Mouse (Mus musculus): ENCODE data around the gene Gm20458. TPM values are rescaled to one million over a fixed set of nuclear protein-coding genes. Genes with fewer than 3 reads are reported as not detected.

Gene Gm20458
- total and polyA plus RNA-seq, 2 experiments from 2014 or later = 6.9 to 15.0 TPM

DNA sequence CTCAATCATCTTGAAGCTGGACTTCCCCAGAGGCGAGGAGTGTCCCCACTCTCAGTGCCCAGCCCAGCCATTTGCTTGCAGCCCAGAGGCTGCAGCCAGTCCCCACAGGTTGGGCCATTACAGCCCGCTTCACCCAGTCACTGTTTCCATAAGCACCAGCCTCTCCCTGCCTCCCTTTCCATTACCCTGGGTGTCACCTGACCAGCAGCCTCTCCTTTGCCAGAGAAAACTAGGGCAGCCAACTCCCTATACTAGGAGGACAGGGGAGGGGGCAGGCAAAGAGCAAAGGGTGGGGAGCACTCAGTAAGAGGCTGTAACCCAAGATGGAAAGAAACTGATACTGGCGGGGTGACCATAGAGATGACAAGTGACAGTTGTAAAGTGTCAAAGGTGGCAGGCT lies 23.8 kb upstream of the Gm20458 start:
- Histone ChIP-seq H3K9ac (replicated peaks; ENCODE audit: low read length, poor library complexity, severe bottlenecking) (no peak overlapping the region), H3K9me3 (ENCODE audit: low read length) (no peaks in the 10 kb centered on the region), H3K4me3 (ENCODE audit: low read depth, low read length) (no peak overlapping the region), H3K27ac (ENCODE audit: low read depth, low read length) (peak overlapping the region; percentile 32; the same call in 1 of the 2 replicates), H3K36me3 (ENCODE audit: insufficient read depth, low read length) (no peaks in the 10 kb centered on the region), H3K4me1 (ENCODE audit: insufficient read depth, low read length) (0 out of 2 replicates have a peak, but pooled peaks cover 3% of the 10 kb centered on the region), H3K4me2 (ENCODE audit: low read depth, low read length, poor library complexity, severe bottlenecking) (no peak overlapping the region), H3K27me3 (ENCODE audit: insufficient read depth, low read length) (peaks cover 9% of the 10 kb centered on the region; the same call in 1 of the 2 replicates)
- no peak for TF ChIP-seq CTCF (IDR thresholded peaks at IDR 0.05)
- WGBS = 49% methylated on average over 3 of the region's 3 CpGs
- no peak for ATAC-seq (ENCODE audit: low FRiP score)
- DNase-seq (ENCODE audit: low spot score) = no peak

DNA sequence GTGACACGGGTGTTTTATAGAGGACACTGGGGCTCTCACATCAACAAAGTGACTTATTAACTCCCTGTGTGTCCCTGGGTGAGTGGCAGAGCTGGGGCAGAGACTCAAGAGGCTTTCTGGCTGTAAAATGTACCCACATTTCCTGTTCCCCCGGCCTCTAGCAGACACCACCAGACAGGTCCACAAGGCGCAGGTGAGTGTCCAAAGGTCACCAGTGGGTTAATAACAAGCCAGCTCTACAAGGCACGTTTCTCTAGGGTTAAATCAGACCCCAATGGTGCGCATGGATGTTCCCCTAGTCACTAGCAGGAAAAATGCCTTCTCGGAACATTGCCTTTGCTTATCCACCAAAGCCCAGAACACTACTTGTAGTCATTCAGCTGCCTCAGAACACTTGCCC lies 23.1 kb upstream of the Gm20458 start:
- H3K36me3 ChIP-seq (ENCODE audit: insufficient read depth, low read length) = no peaks in the 10 kb centered on the region
- TF ChIP-seq CTCF (IDR thresholded peaks at IDR 0.05) = no peak
- no peak overlapping the region for H3K27ac ChIP-seq (ENCODE audit: low read depth, low read length)
- ATAC-seq (ENCODE audit: low FRiP score) = no peak
- DNase-seq (ENCODE audit: low spot score) = no peak
- H3K9ac ChIP-seq (replicated peaks; ENCODE audit: low read length, poor library complexity, severe bottlenecking) = no peak overlapping the region
- peaks cover 14% of the 10 kb centered on the region; the same call in 1 of the 2 replicates for H3K27me3 ChIP-seq (ENCODE audit: insufficient read depth, low read length)
- no peak overlapping the region for H3K4me2 ChIP-seq (ENCODE audit: low read depth, low read length, poor library complexity, severe bottlenecking)
- H3K4me1 ChIP-seq (ENCODE audit: insufficient read depth, low read length) = peaks cover 8% of the 10 kb centered on the region; the same call in 1 of the 2 replicates
- 85% methylated on average over 6 of the region's 6 CpGs for WGBS
- H3K4me3 ChIP-seq (ENCODE audit: low read depth, low read length) = no peak overlapping the region
- H3K9me3 ChIP-seq (ENCODE audit: low read length) = no peaks in the 10 kb centered on the region

GRCm38 (mm10) chr2:164438257-164438656 lies 22.5 kb upstream of the Gm20458 start:
- TF ChIP-seq CTCF (IDR thresholded peaks at IDR 0.05) = no peak
- 71% methylated on average over 8 of the region's 8 CpGs for WGBS
- H3K4me3 ChIP-seq (ENCODE audit: low read depth, low read length) = no peak overlapping the region

DNA sequence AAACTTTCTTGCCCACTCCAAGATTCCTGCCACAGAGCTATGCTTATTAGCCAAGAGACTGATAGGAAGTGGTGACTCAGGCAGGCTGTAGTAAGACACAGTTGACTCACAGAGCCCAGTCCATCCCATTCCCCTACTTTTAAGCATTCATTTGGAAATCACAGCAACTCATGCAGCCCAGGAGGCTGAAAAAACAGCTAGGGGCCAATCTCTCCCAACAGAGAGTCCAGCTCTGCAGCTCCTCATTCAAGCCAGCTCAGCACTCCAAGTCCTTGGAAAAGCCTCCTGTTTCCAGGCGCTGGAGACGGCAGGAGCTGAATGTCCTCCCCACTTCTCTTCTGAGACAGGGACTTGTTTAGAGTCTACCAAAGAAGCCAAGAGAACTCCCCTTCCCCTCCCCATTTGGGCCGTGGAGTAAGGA lies 21.8 kb upstream of the Gm20458 start:
- H3K27ac ChIP-seq (ENCODE audit: low read depth, low read length) = no peak overlapping the region
- H3K27me3 ChIP-seq (ENCODE audit: insufficient read depth, low read length) = peaks cover 14% of the 10 kb centered on the region; the same call in 1 of the 2 replicates
- DNase-seq (ENCODE audit: low spot score) (no peak), ATAC-seq (ENCODE audit: low FRiP score) (no peak)
- no peak for TF ChIP-seq CTCF (IDR thresholded peaks at IDR 0.05)
- no peaks in the 10 kb centered on the region for H3K9me3 ChIP-seq (ENCODE audit: low read length)
- 64% methylated on average over 3 of the region's 3 CpGs for WGBS
- H3K4me3 ChIP-seq (ENCODE audit: low read depth, low read length) = no peak overlapping the region
- no peak overlapping the region for H3K4me2 ChIP-seq (ENCODE audit: low read depth, low read length, poor library complexity, severe bottlenecking)
- peaks cover 9% of the 10 kb centered on the region; the same call in 1 of the 2 replicates for H3K4me1 ChIP-seq (ENCODE audit: insufficient read depth, low read length)
- no peaks in the 10 kb centered on the region for H3K36me3 ChIP-seq (ENCODE audit: insufficient read depth, low read length)
- no peak overlapping the region for H3K9ac ChIP-seq (replicated peaks; ENCODE audit: low read length, poor library complexity, severe bottlenecking)

More at GRCm38 (mm10) chr2:164438257-164438656, 22.5 kb upstream of the Gm20458 start:
- H3K4me2 ChIP-seq (ENCODE audit: low read depth, low read length, poor library complexity, severe bottlenecking) = no peak overlapping the region
- H3K9me3 ChIP-seq (ENCODE audit: low read length) = no peaks in the 10 kb centered on the region
- no peak for DNase-seq (ENCODE audit: low spot score)
- peaks cover 9% of the 10 kb centered on the region; the same call in 1 of the 2 replicates for H3K4me1 ChIP-seq (ENCODE audit: insufficient read depth, low read length)
- peaks cover 14% of the 10 kb centered on the region; the same call in 1 of the 2 replicates for H3K27me3 ChIP-seq (ENCODE audit: insufficient read depth, low read length)
- no peak overlapping the region for H3K9ac ChIP-seq (replicated peaks; ENCODE audit: low read length, poor library complexity, severe bottlenecking)
- no peaks in the 10 kb centered on the region for H3K36me3 ChIP-seq (ENCODE audit: insufficient read depth, low read length)
- ATAC-seq (ENCODE audit: low FRiP score) = no peak
- no peak overlapping the region for H3K27ac ChIP-seq (ENCODE audit: low read depth, low read length)

- Histone ChIP-seq H3K4me2 (ENCODE audit: low read depth, low read length, poor library complexity, severe bottlenecking) (no peak overlapping the region), H3K9ac (replicated peaks; ENCODE audit: low read length, poor library complexity, severe bottlenecking) (no peak overlapping the region), H3K4me3 (ENCODE audit: low read depth, low read length) (no peak overlapping the region), H3K27ac (ENCODE audit: low read depth, low read length) (no peak overlapping the region), H3K27me3 (ENCODE audit: insufficient read depth, low read length) (peaks cover 14% of the 10 kb centered on the region; the same call in 1 of the 2 replicates), H3K36me3 (ENCODE audit: insufficient read depth, low read length) (no peaks in the 10 kb centered on the region), H3K4me1 (ENCODE audit: insufficient read depth, low read length) (peaks cover 9% of the 10 kb centered on the region; the same call in 1 of the 2 replicates), H3K9me3 (ENCODE audit: low read length) (no peaks in the 10 kb centered on the region)
- TF ChIP-seq CTCF (IDR thresholded peaks at IDR 0.05) = no peak
- DNase-seq (ENCODE audit: low spot score) = no peak
- ATAC-seq (ENCODE audit: low FRiP score) = no peak
- WGBS = 89% methylated on average over 5 of the region's 5 CpGs
These were observed 20.5 kb upstream of the Gm20458 start for GRCm38 (mm10) chr2:164440314-164440713.

DNA sequence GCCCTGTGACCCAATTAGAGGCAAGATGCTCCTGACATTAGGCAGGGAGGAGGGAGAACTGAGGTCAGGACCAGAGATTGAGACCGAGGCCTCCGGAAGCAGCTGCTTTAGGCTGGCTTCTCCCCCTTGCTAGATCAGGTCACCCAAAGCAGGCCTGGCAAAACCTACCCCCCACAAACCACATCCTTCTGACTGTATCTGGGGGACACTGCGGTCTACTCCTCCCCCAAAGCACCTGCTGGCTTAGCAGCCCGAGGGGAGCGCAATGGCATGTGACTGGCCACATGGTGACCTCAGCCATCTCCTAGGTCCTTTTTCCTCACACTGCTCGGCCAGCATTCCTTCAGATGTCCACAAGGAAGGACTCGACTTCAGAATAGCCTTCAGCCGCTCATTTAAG lies 19.6 kb upstream of the Gm20458 start:
- TF ChIP-seq CTCF (IDR thresholded peaks at IDR 0.05) = no peak
- H3K9ac ChIP-seq (replicated peaks; ENCODE audit: low read length, poor library complexity, severe bottlenecking) = no peak overlapping the region
- WGBS = 51% methylated on average over 8 of the region's 8 CpGs
- H3K4me2 ChIP-seq (ENCODE audit: low read depth, low read length, poor library complexity, severe bottlenecking) = 0 out of 2 replicates have a peak overlapping the region, but pooled peaks have one; percentile 81
- no peak overlapping the region for H3K4me3 ChIP-seq (ENCODE audit: low read depth, low read length)
- no peaks in the 10 kb centered on the region for H3K36me3 ChIP-seq (ENCODE audit: insufficient read depth, low read length)
- no peak for DNase-seq (ENCODE audit: low spot score)
- H3K27me3 ChIP-seq (ENCODE audit: insufficient read depth, low read length) = peaks cover 14% of the 10 kb centered on the region; the same call in 1 of the 2 replicates
- ATAC-seq (ENCODE audit: low FRiP score) = no peak
- H3K4me1 ChIP-seq (ENCODE audit: insufficient read depth, low read length) = peaks cover 9% of the 10 kb centered on the region; the same call in 1 of the 2 replicates
- no peaks in the 10 kb centered on the region for H3K9me3 ChIP-seq (ENCODE audit: low read length)
- H3K27ac ChIP-seq (ENCODE audit: low read depth, low read length) = no peak overlapping the region
